Mouse (Mus musculus) kidney, adult 11 months (tissue): Measurements from ENCODE around the gene Tnxb.

Experiments used
- DNase-seq: peaks from one replicate; pipeline ENCODE4 v3.0.0; 2022

The Tnxb gene

GRCm38 (mm10) chr17:34644608-34645007, 25.7 kb upstream of the Tnxb start, which contains the start of gene Fkbpl:
TSS of gene Fkbpl (plus strand) at chr17:34644764.
- DNase-seq = peak; percentile 97

- DNase-seq = no peak
Measured at GRCm38 (mm10) chr17:34645256-34645829, 25.0 kb upstream of the Tnxb start.

DNA sequence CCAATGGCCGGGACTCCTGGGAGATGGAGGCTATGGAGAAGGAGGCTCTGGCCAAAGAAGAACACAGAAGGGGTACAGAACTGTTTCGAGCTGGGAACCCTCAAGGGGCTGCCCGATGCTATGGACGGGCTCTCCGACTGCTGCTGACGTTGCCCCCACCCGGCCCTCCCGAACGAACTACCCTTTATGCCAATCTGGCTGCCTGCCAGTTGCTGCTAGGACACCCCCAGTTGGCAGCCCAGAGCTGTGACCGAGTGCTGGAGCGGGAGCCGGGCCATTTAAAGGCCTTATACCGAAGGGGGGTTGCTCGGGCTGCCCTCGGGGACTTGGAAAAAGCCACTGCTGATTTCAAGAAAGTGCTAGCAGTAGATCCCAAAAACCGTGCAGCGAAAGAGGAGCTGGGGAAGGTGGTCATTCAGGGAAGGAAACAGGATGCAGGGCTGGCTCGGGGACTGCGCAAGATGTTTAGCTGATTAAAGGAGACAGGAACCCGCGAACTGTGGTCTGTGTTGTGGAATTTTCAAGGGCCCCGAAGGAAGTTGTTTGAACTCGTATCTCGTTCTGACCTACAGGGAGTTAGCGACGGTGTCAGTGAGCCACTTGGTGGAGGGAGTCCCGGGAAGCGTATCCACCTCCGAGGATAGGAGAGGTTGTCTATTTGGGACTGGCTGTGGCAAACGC, 24.4 kb upstream of the Tnxb start:
- DNase-seq = no peak

DNA sequence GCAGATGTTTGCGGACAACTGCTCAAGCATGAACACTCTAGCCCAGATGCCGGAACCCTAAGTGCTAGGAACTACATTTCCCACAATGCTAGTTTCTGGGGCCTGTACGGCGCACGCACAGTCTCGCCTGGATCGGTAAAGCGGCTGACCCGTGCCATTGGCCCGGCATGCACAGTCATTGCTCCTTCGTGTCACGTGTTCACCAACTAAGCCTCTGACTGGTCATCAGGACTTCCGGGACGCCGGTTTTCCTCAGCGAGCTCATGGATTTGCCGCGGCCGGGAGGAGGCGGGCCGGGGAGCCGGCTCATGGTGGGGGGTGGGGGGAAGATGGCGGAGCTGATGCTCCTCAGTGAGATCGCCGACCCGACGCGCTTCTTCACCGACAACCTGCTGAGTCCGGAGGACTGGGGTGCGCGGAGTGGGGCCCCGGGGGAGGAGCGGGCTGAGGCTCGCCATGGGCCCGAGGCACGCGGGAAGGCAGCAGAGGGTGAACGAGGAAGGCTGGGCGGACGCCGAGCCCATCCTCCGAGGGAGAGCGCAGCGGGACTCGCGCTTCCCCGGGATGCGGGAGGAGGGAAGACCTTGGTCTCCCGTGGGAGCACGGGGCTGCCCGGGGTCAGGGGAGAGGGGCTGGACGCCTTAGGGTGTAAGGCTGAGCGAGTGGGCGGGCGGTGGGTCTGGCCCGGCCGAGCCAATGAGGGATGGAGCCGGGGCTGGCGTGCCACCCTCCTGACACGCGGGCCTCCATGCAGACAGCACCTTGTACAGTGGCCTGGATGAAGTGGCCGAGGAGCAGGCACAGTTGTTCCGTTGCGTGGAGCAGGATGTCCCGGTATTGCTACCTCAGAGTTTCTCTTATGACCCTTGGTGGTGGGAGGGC, 23.2 kb upstream of the Tnxb start, which contains the start of gene Atf6b:
Atf6b (plus strand) TSS at position 241 of the 882 bp plus-strand sequence.
- peak; percentile 99 for DNase-seq

DNA sequence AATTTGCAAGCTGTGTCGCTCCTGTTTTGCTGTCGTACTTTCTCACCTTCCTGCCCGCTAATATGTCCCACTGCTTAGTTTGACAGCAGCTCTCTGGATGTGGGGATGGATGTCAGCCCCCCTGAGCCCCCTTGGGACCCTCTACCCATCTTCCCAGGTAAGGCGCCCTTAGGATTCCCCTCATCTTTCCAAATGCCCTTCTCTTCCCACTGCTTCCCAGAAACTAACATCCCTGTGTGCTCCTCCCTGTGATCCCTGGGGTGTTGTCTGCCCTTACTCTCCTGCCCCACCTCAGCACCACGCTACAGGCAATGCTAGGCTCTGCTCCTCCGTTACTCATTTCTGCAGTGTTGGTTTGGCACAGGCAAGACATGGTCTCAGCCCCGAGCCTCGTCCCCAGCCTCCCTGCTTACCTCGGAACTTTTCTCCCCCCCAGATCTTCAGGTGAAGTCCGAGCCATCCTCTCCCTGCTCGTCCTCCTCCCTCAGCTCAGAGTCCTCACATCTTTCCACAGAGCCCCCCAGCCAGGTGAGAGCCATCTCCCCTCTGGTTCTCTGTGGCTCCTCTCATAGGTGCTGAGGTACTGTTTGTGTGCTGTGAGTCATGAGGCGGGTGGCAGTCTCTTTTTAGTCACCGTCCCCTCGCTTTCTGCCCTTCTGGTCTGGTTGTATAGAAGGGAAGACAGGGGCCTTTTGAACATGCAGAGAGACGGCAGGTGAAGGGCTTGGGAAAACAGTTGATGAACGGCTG, 22.0 kb upstream of the Tnxb start:
- no peak for DNase-seq

- no peak for DNase-seq
Measured at GRCm38 (mm10) chr17:34649106-34649864, 21.1 kb upstream of the Tnxb start.

DNA sequence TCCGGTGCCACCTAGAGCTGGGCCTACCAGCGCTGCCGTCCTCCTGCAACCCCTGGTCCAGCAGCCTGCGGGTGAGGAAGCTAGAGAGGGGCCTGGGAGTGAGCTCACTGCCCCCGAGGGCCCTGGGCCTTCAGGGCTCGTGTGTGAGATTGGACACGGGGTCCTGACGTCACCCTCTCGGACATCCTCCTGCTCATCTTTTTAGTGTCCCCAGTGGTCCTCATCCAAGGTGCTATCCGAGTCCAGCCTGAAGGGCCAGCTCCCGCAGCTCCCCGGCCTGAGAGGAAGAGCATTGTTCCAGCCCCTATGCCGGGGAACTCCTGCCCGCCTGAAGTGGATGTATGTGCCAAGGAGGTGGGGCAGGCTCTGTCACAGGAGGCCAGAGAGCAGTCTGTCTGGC, 19.6 kb upstream of the Tnxb start:
- DNase-seq = no peak

- DNase-seq = no peak
Measured at GRCm38 (mm10) chr17:34651507-34652221, 18.7 kb upstream of the Tnxb start.

DNA sequence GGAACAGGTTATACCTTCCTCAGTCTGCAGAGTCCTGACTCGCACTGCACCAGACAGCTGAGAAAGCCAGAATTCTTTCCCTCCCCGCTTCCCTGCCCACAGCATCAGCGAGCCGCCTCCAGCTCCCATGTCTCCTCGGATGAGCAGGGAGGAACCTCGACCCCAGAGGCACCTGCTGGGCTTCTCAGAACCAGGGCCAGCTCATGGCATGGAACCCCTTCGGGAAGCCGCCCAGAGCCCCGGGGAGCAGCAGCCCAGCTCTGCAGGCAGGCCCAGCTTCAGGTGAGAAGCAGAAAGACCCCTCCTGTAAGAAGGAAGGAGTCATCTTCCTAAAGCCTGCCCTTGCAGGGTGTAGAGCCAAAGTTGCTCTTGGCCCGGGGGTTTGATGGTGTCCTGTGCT, 17.8 kb upstream of the Tnxb start:
- DNase-seq = no peak

- DNase-seq = no peak
Measured at GRCm38 (mm10) chr17:34652985-34653384, 17.4 kb upstream of the Tnxb start.

- no peak for DNase-seq
Measured at GRCm38 (mm10) chr17:34653746-34654285, 16.5 kb upstream of the Tnxb start.

DNA sequence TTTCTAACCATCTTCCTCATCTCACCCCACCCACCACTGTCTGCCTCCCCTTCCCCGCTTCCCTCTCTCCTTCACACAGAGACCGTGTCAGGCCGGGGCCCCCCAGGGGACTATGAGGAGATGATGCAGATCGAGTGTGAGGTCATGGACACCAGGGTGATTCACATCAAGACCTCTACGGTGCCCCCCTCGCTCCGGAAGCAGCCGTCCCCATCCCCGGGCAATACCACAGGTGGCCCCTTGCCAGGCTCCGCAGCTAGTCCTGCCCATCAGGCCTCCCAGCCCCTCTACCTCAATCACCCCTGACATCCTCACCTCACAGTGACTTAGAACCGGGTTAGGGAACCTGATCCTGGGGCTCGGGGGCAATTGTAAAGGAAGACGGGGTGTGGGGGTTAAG, 15.9 kb upstream of the Tnxb start:
- DNase-seq = no peak

DNA sequence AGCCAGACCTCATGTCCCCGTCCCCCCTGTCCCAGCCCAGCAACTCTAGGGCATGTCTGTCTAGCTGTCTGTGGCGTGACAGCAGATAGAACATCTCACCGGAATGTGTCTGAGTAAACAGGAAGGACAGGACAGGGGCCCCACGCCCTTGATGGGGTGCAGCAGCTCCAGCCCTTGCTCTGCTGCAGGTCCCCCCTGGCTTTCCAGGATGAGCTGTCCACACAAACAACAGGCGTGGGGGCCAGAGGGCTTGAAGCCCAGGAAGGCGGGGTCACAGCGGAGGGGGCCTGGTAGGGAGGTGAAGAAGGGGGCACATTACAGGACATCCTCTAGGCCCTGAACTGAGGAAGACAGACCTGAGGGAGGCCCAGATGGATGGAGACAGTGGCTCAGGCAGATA, 15.2 kb upstream of the Tnxb start:
- DNase-seq = peak; percentile 84

- DNase-seq = peak; percentile 92
Measured at GRCm38 (mm10) chr17:34655581-34655991, 14.7 kb upstream of the Tnxb start.

- no peak for DNase-seq
Measured at GRCm38 (mm10) chr17:34656666-34657065, 13.7 kb upstream of the Tnxb start.

DNA sequence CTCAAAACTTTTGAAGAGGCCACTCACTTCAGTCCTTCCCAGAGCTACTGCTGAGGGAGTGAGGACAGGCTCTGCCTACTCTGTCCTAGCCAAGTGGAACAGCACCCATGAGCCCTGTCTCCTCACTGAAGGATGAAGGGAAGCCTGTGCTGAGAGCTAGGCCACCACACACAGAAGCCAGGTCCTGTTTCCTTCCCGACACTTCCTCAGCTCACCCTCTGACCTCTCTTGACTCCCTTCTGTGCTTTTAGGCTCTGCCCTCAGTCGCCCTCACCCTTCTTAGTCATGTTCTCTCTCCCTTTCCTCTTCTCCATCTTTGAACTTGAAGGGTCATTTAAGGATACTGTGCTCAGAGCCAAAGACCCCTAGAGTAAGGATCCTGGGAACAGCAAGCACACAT, 13.1 kb upstream of the Tnxb start:
- no peak for DNase-seq

- no peak for DNase-seq
Measured at GRCm38 (mm10) chr17:34658145-34658544, 12.2 kb upstream of the Tnxb start.

GRCm38 (mm10) chr17:34658591-34658990, 11.7 kb upstream of the Tnxb start:
- no peak for DNase-seq

GRCm38 (mm10) chr17:34659181-34659896, 11.0 kb upstream of the Tnxb start:
- DNase-seq = peak; percentile 50

DNA sequence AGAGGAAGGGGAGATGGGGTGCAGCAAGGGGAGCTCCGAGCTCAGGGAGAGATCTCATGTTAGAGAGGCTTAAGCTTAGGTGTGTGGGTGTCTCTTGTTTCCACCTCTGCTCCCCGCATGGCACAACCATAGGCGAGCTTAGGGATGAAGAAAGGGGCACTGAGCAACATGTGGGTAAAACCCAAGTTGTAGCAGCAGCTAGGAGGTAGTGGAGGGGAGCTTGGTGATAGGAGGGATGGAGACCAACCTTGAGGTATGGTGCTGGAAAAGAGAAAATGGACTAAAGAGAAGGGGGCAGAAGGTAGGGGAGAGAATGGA, 10.5 kb upstream of the Tnxb start:
- no peak for DNase-seq
